Mouse (Mus musculus): ENCODE measurements around the gene H2afy2.

DNA sequence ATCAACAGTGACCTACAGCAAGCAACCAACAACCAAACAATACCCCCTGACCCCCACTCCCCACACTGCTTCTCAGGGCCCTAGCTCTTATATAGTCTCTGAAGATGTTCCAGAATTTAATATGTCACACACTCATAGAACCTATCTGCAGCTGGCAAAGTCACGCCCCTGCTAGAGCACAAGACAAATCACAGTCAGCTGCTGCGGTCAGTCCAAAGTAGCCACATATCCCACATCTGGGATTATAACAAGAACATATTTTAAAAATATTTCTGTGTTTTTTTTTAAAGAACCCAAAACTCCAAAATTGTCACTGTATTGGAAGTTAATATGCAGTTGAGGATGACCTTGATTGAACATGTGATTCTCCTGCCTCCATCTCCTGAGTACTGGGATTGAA is 25.0 kb downstream of the H2afy2 start:
- no peak for TF ChIP-seq CTCF (IDR thresholded peaks at IDR 0.05; ENCODE audit: low read depth)
- no peak for TF ChIP-seq EP300 (IDR thresholded peaks at IDR 0.05; ENCODE audit: low read depth)
